Mouse (Mus musculus) cerebellum, adult 18-20 months (tissue): ENCODE measurements around the gene Vmn2r46.
"Not testable (repeated sequence)": the region's sequence is repeated elsewhere in the genome, so short reads cannot be mapped to it uniquely, and the experiment has no call there.

Experiments
- DNase-seq, 2 experiments: peaks; one replicate each; pipeline ENCODE4 v3.0.0; 2021

Gene Vmn2r46

GRCm38 (mm10) chr7:9770471-9770870 is at the start of gene Vmn2r46:
Gene Vmn2r46, minus strand, starts transcription at chr7:9770571.
- not testable (repeated sequence) for DNase-seq
